Mouse (Mus musculus) olfactory bulb, adult 2 months (tissue): ENCODE results near the gene Opalin.

Experiments
- CTCF ChIP-seq: fragments of 200-500 bp; IDR thresholded peaks from 2 replicates; pipeline ENCODE4 v1.5.1; 2012; ENCODE audit warnings: low read depth, mild to moderate bottlenecking, low read length, moderate library complexity; ENCODE audit not compliant: insufficient read depth
- POLR2A ChIP-seq: fragments of 200-500 bp; IDR thresholded peaks from 2 replicates; pipeline ENCODE4 v1.6.1; 2012; ENCODE audit warnings: mild to moderate bottlenecking, low read depth, low read length, moderate library complexity; ENCODE audit not compliant: insufficient read depth

GRCm38 (mm10) chr19:41022244-41022643 is 54.7 kb downstream of the Opalin start:
- TF ChIP-seq POLR2A (no peak), CTCF (no peak)
